Mouse (Mus musculus) myocyte (in vitro differentiated cells): ENCODE data around the gene E130116L18Rik. TPM values are rescaled to one million over a fixed set of nuclear protein-coding genes. Genes with fewer than 3 reads are reported as not detected.

Experiments used
- H3K27me3 ChIP-seq: one replicate; pipeline ENCODE4 v1.6.1; 2011; ENCODE audit not compliant: control insufficient read depth, insufficient read depth, insufficient read length
- H3K36me3 ChIP-seq: one replicate; pipeline ENCODE4 v1.6.1; 2011; ENCODE audit not compliant: control insufficient read depth, insufficient read depth
- H3K4me2 ChIP-seq: one replicate; pipeline ENCODE4 v1.6.1; 2011; ENCODE audit warnings: low read depth, control low read depth
- H3K4me3 ChIP-seq: one replicate; pipeline ENCODE4 v1.5.1; 2011; ENCODE audit warnings: mild to moderate bottlenecking, control low read depth, moderate library complexity
- H3K79me2 ChIP-seq: one replicate; pipeline ENCODE4 v1.6.1; 2011; ENCODE audit not compliant: control insufficient read depth, insufficient read depth
- H3ac ChIP-seq: one replicate; pipeline ENCODE4 v1.6.1; 2011; ENCODE audit not compliant: control insufficient read depth, insufficient read length
- CEBPB ChIP-seq: IDR thresholded peaks from 2 replicates; pipeline ENCODE4 v1.6.1; 2011; ENCODE audit warnings: mild to moderate bottlenecking, moderate library complexity; ENCODE audit not compliant: poor library complexity, insufficient read depth, severe bottlenecking
- E2F4 ChIP-seq: IDR thresholded peaks from one replicate; pipeline ENCODE4 v1.6.1; 2011; ENCODE audit warnings: mild to moderate bottlenecking, control low read depth, moderate library complexity; ENCODE audit not compliant: insufficient read depth
- MAX ChIP-seq: IDR thresholded peaks from one replicate; pipeline ENCODE4 v1.6.1; 2011; ENCODE audit warnings: low read depth, mild to moderate bottlenecking, control low read depth
- MYOD1 ChIP-seq, 3 experiments: IDR thresholded peaks; one replicate each; pipeline ENCODE4 v1.6.1; 2011; ENCODE audit warnings: control low read depth in 2 of 3, low read depth in 2 of 3, mild to moderate bottlenecking in 2 of 3, moderate library complexity in 1 of 3; ENCODE audit not compliant: insufficient read length in 2 of 3, control insufficient read depth in 1 of 3
- MYOG ChIP-seq, 3 experiments: IDR thresholded peaks; one replicate each; pipeline ENCODE4 v1.6.1; 2011; ENCODE audit warnings: control low read depth in 2 of 3, low read depth in 2 of 3, mild to moderate bottlenecking in 2 of 3; ENCODE audit not compliant: insufficient read length in 2 of 3, control insufficient read depth in 1 of 3, insufficient read depth in 1 of 3
- POLR2A ChIP-seq: IDR thresholded peaks from one replicate; pipeline ENCODE4 v1.6.1; 2011; ENCODE audit warnings: low read depth, mild to moderate bottlenecking, control low read depth, moderate library complexity; ENCODE audit not compliant: insufficient read length
- POLR2AphosphoS2 ChIP-seq: IDR thresholded peaks from one replicate; pipeline ENCODE4 v1.6.1; 2011; ENCODE audit warnings: low read depth, control low read depth; ENCODE audit not compliant: insufficient read length
- REST ChIP-seq: IDR thresholded peaks from one replicate; pipeline ENCODE4 v1.6.1; 2011; ENCODE audit warnings: mild to moderate bottlenecking, control low read depth, moderate library complexity; ENCODE audit not compliant: insufficient read depth, insufficient read length
- SRF ChIP-seq: IDR thresholded peaks from one replicate; pipeline ENCODE4 v1.6.1; 2011; ENCODE audit warnings: low read depth; ENCODE audit not compliant: control insufficient read depth, insufficient read length
- TCF12 ChIP-seq: IDR thresholded peaks from one replicate; pipeline ENCODE4 v1.6.1; 2011; ENCODE audit warnings: mild to moderate bottlenecking, control low read depth; ENCODE audit not compliant: poor library complexity, insufficient read depth, severe bottlenecking
- TCF3 ChIP-seq: IDR thresholded peaks from one replicate; pipeline ENCODE4 v1.6.1; 2011; ENCODE audit warnings: low read depth, control low read depth; ENCODE audit not compliant: insufficient read length
- USF1 ChIP-seq: IDR thresholded peaks from one replicate; pipeline ENCODE4 v1.6.1; 2011; ENCODE audit warnings: low read depth, mild to moderate bottlenecking, control low read depth, moderate library complexity
- polyA plus RNA-seq: library from polyadenylated mRNA; unstranded; fragments of >200 nt; fragmentation: generic; extraction: Trizol; gene quantifications from one replicate; pipeline ENCODE4 v1.2.1, GENCODE M21; 2012; ENCODE audit warnings: missing spikeins

E130116L18Rik gene
- polyA plus RNA-seq, 1 experiment: not detected

DNA sequence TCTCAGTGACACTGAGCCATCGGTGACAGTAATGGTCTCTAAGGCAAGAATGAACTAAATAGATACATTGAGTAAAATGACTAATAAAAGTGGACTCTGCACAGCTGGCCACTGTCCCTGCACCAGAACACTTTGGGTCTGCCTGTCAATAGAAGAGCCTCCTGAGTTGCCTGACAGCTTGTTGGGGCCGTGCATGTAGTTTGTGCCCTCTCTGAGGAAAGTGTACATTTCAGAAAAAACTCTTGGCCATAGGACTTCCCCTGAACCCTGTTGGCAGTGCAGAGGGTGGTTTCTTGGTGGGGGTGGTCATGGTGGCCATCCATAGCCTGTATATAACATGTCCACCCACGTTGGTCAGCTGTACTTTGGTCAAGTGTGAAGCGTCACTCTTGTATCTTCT is 31.5 kb upstream of the E130116L18Rik start:
- no peak overlapping the region for H3ac ChIP-seq
- H3K4me2 ChIP-seq: no peak overlapping the region
- H3K36me3 ChIP-seq: peaks cover 17% of the 10 kb centered on the region
- no peaks in the 10 kb centered on the region for H3K27me3 ChIP-seq
- no peak overlapping the region for H3K4me3 ChIP-seq
- no peak for TF ChIP-seq MAX
- TF ChIP-seq POLR2A: no peak
- TF ChIP-seq USF1: no peak
- TF ChIP-seq MYOG (IDR thresholded peaks at IDR 0.05; ENCODE audit: control insufficient read depth in 1 of 3, insufficient read depth in 1 of 3, insufficient read length in 2 of 3, low read depth in 2 of 3): no peak
- no peak for TF ChIP-seq CEBPB
- TF ChIP-seq REST: no peak
- TF ChIP-seq E2F4: no peak
- TF ChIP-seq MYOD1 (IDR thresholded peaks at IDR 0.05; ENCODE audit: control insufficient read depth in 1 of 3, insufficient read length in 2 of 3, low read depth in 2 of 3): no peak
- TF ChIP-seq POLR2AphosphoS2: no peak
- TF ChIP-seq TCF3: no peak
- TF ChIP-seq TCF12: no peak
- no peak for TF ChIP-seq SRF
- no peaks in the 10 kb centered on the region for H3K79me2 ChIP-seq

- no peaks in the 10 kb centered on the region for H3K27me3 ChIP-seq
- no peak for TF ChIP-seq MAX
- H3K79me2 ChIP-seq: no peaks in the 10 kb centered on the region
- H3K4me2 ChIP-seq: no peak overlapping the region
- H3K36me3 ChIP-seq: peaks cover 15% of the 10 kb centered on the region
- no peak overlapping the region for H3ac ChIP-seq
- H3K4me3 ChIP-seq: no peak overlapping the region
Measured at GRCm38 (mm10) chr5:25252825-25253544, 30.0 kb upstream of the E130116L18Rik start.

- H3K36me3 ChIP-seq: peaks cover 15% of the 10 kb centered on the region
Measured at GRCm38 (mm10) chr5:25252423-25252822, 29.5 kb upstream of the E130116L18Rik start.

GRCm38 (mm10) chr5:25247036-25247435 is 24.1 kb upstream of the E130116L18Rik start:
- no peaks in the 10 kb centered on the region for H3K79me2 ChIP-seq
- H3K36me3 ChIP-seq: peaks cover 11% of the 10 kb centered on the region
- H3K4me3 ChIP-seq: no peak overlapping the region
- no peak overlapping the region for H3ac ChIP-seq
- no peak for TF ChIP-seq POLR2A
- no peak for TF ChIP-seq MAX
- TF ChIP-seq MYOD1 (IDR thresholded peaks at IDR 0.05; ENCODE audit: control insufficient read depth in 1 of 3, insufficient read length in 2 of 3, low read depth in 2 of 3): no peak
- TF ChIP-seq CEBPB: no peak
- no peak for TF ChIP-seq POLR2AphosphoS2
- TF ChIP-seq SRF: no peak
- no peak for TF ChIP-seq TCF12
- H3K27me3 ChIP-seq: no peaks in the 10 kb centered on the region
- H3K4me2 ChIP-seq: no peak overlapping the region

More at GRCm38 (mm10) chr5:25252423-25252822, 29.5 kb upstream of the E130116L18Rik start:
- TF ChIP-seq CEBPB (no peak), MAX (no peak), REST (no peak), MYOG (IDR thresholded peaks at IDR 0.05; ENCODE audit: control insufficient read depth in 1 of 3, insufficient read depth in 1 of 3, insufficient read length in 2 of 3, low read depth in 2 of 3) (no peak)
- Histone ChIP-seq H3ac (no peak overlapping the region), H3K79me2 (no peaks in the 10 kb centered on the region), H3K27me3 (no peaks in the 10 kb centered on the region), H3K4me3 (no peak overlapping the region), H3K4me2 (no peak overlapping the region)

GRCm38 (mm10) chr5:25246473-25246865 is 23.5 kb upstream of the E130116L18Rik start:
- Histone ChIP-seq H3K4me2 (no peak overlapping the region), H3K27me3 (no peaks in the 10 kb centered on the region), H3K36me3 (peaks cover 6% of the 10 kb centered on the region), H3ac (no peak overlapping the region), H3K79me2 (no peaks in the 10 kb centered on the region), H3K4me3 (no peak overlapping the region)
- TF ChIP-seq CEBPB (no peak), REST (no peak), E2F4 (no peak), MYOD1 (IDR thresholded peaks at IDR 0.05; ENCODE audit: control insufficient read depth in 1 of 3, insufficient read length in 2 of 3, low read depth in 2 of 3) (no peak), USF1 (no peak), MAX (no peak), SRF (no peak), MYOG (IDR thresholded peaks at IDR 0.05; ENCODE audit: control insufficient read depth in 1 of 3, insufficient read depth in 1 of 3, insufficient read length in 2 of 3, low read depth in 2 of 3) (no peak), POLR2AphosphoS2 (no peak)
